Mouse (Mus musculus) MEL (cell line): ENCODE results near the gene Nell1. TPM values are rescaled to one million over a fixed set of nuclear protein-coding genes. Genes with fewer than 3 reads are reported as not detected.

Experiments used
- DNase-seq: peaks from one replicate; pipeline ENCODE4 v3.0.0; 2011; ENCODE audit warnings: low read depth, low spot score
- H3K27ac ChIP-seq: 2 replicates; pipeline ENCODE4 v1.5.1; 2012; ENCODE audit warnings: low read depth, mild to moderate bottlenecking, control low read depth, low read length, moderate library complexity; ENCODE audit not compliant: control insufficient read depth
- H3K27me3 ChIP-seq, 2 experiments: fragments of 150-350 bp in 1 of 2; sonication (generic) in 1 of 2; 2 replicates each; pipeline ENCODE4 v1.6.1; 2012; ENCODE audit warnings: low read length in 2 of 2, mild to moderate bottlenecking in 2 of 2, improper control_type of control experiment in 1 of 2, moderate library complexity in 1 of 2; ENCODE audit not compliant: insufficient read depth in 2 of 2, control insufficient read depth in 1 of 2
- H3K36me3 ChIP-seq, 2 experiments: 2 replicates each; pipeline ENCODE4 v1.6.1; 2012 to 2014; ENCODE audit warnings: low read length in 2 of 2, improper control_type of control experiment in 1 of 2, inconsistent platforms in 1 of 2, mild to moderate bottlenecking in 1 of 2; ENCODE audit not compliant: insufficient read depth in 2 of 2, control insufficient read depth in 1 of 2
- H3K4me1 ChIP-seq, 2 experiments: fragments of 150-350 bp in 1 of 2; sonication (generic) in 1 of 2; 2 replicates each; pipeline ENCODE4 v1.6.1; 2012; ENCODE audit warnings: low read length in 2 of 2, improper control_type of control experiment in 1 of 2, mild to moderate bottlenecking in 1 of 2; ENCODE audit not compliant: insufficient read depth in 2 of 2, control insufficient read depth in 1 of 2
- H3K4me3 ChIP-seq, 2 experiments: fragments of 150-350 bp in 1 of 2; sonication (generic) in 1 of 2; 2 replicates each; pipeline ENCODE4 v1.5.1; 2012; ENCODE audit warnings: low read depth in 2 of 2, low read length in 2 of 2, mild to moderate bottlenecking in 2 of 2, moderate library complexity in 2 of 2, control low read depth in 1 of 2, improper control_type of control experiment in 1 of 2; ENCODE audit not compliant: control insufficient read depth in 1 of 2, insufficient read depth in 1 of 2
- H3K79me2 ChIP-seq: 2 replicates; pipeline ENCODE4 v1.6.1; 2012; ENCODE audit warnings: mild to moderate bottlenecking, low read length, moderate library complexity; ENCODE audit not compliant: control insufficient read depth, poor library complexity, insufficient read depth
- H3K9ac ChIP-seq: 2 replicates; pipeline ENCODE4 v1.6.1; 2012; ENCODE audit warnings: low read depth, mild to moderate bottlenecking, control low read depth, low read length, moderate library complexity; ENCODE audit not compliant: control insufficient read depth, poor library complexity, severe bottlenecking
- H3K9me3 ChIP-seq: fragments of 150-350 bp; sonication (generic); replicated peaks from 2 replicates; pipeline ENCODE4 v1.6.1; 2012; ENCODE audit warnings: mild to moderate bottlenecking, low read length, improper control_type of control experiment, moderate library complexity; ENCODE audit not compliant: insufficient read depth
- BHLHE40 ChIP-seq: IDR thresholded peaks from 2 replicates; pipeline ENCODE4 v1.6.1; 2012; ENCODE audit warnings: low read depth, mild to moderate bottlenecking, inconsistent platforms, low read length, improper control_type of control experiment, borderline replicate concordance
- CHD1 ChIP-seq: IDR thresholded peaks from 2 replicates; pipeline ENCODE4 v1.6.1; 2012; ENCODE audit warnings: low read depth, mild to moderate bottlenecking, inconsistent platforms, low read length, improper control_type of control experiment
- CHD2 ChIP-seq: IDR thresholded peaks from 2 replicates; pipeline ENCODE4 v1.6.1; 2011; ENCODE audit warnings: low read length, improper control_type of control experiment
- CTCF ChIP-seq, 3 experiments: IDR thresholded peaks in 2 of 3; conservative IDR thresholded peaks in 1 of 3; 2 replicates each; pipeline ENCODE4 v1.5.1; 2011 to 2012; ENCODE audit warnings: low read length in 3 of 3, low read depth in 2 of 3, mild to moderate bottlenecking in 2 of 3, improper control_type of control experiment in 1 of 3, inconsistent platforms in 1 of 3, mixed read lengths in 1 of 3, moderate library complexity in 1 of 3; ENCODE audit not compliant: control insufficient read depth in 1 of 3, insufficient read depth in 1 of 3, poor library complexity in 1 of 3, severe bottlenecking in 1 of 3
- ETS1 ChIP-seq: IDR thresholded peaks from 2 replicates; pipeline ENCODE4 v1.6.1; 2012; ENCODE audit warnings: low read depth, mild to moderate bottlenecking, inconsistent platforms, low read length, improper control_type of control experiment, moderate library complexity
- KAT2A ChIP-seq: conservative IDR thresholded peaks from 2 replicates; pipeline ENCODE4 v1.6.1; 2012; ENCODE audit warnings: low read depth, low read length, improper control_type of control experiment, inconsistent platforms
- MAZ ChIP-seq: IDR thresholded peaks from 2 replicates; pipeline ENCODE4 v1.6.1; 2012; ENCODE audit warnings: low read depth, mild to moderate bottlenecking, inconsistent platforms, low read length, improper control_type of control experiment
- MEF2A ChIP-seq: IDR thresholded peaks from 2 replicates; pipeline ENCODE4 v1.6.1; 2014; ENCODE audit warnings: low read depth, mild to moderate bottlenecking, inconsistent platforms, low read length, improper control_type of control experiment; ENCODE audit not compliant: poor library complexity, insufficient replicate concordance, severe bottlenecking; ENCODE audit errors: extremely low read depth
- MXI1 ChIP-seq: IDR thresholded peaks from 2 replicates; pipeline ENCODE4 v1.6.1; 2011; ENCODE audit warnings: mild to moderate bottlenecking, low read depth, low read length, improper control_type of control experiment
- MYC ChIP-seq: IDR thresholded peaks from 2 replicates; pipeline ENCODE4 v1.6.1; 2011; ENCODE audit warnings: low read depth, mild to moderate bottlenecking, low read length, improper control_type of control experiment, moderate library complexity
- NELFE ChIP-seq: IDR thresholded peaks from 2 replicates; pipeline ENCODE4 v1.6.1; 2011; ENCODE audit warnings: low read depth, low read length, improper control_type of control experiment
- POLR2AphosphoS2 ChIP-seq: IDR thresholded peaks from 2 replicates; pipeline ENCODE4 v1.6.1; 2011; ENCODE audit warnings: low read length, improper control_type of control experiment
- POLR2AphosphoS5 ChIP-seq: IDR thresholded peaks from 2 replicates; pipeline ENCODE4 v1.6.1; 2012; ENCODE audit warnings: low read depth, borderline replicate concordance, mild to moderate bottlenecking, inconsistent platforms, low read length, moderate library complexity, mixed read lengths
- RAD21 ChIP-seq: IDR thresholded peaks from 2 replicates; pipeline ENCODE4 v1.6.1; 2011; ENCODE audit warnings: mild to moderate bottlenecking, low read depth, low read length, improper control_type of control experiment
- RCOR1 ChIP-seq: IDR thresholded peaks from 2 replicates; pipeline ENCODE4 v1.6.1; 2012; ENCODE audit warnings: low read depth, mild to moderate bottlenecking, inconsistent platforms, low read length, improper control_type of control experiment
- SIN3A ChIP-seq: IDR thresholded peaks from 2 replicates; pipeline ENCODE4 v1.6.1; 2012; ENCODE audit warnings: low read length, improper control_type of control experiment, inconsistent platforms
- TAL1 ChIP-seq: IDR thresholded peaks from 2 replicates; pipeline ENCODE4 v1.6.1; 2012; ENCODE audit warnings: mild to moderate bottlenecking, inconsistent platforms, low read length, moderate library complexity, mixed read lengths
- ZKSCAN1 ChIP-seq: IDR thresholded peaks from 2 replicates; pipeline ENCODE4 v1.6.1; 2012; ENCODE audit warnings: low read depth, mild to moderate bottlenecking, inconsistent platforms, low read length, improper control_type of control experiment, moderate library complexity
- ZMIZ1 ChIP-seq: IDR thresholded peaks from 2 replicates; pipeline ENCODE4 v1.6.1; 2012; ENCODE audit warnings: low read depth, mild to moderate bottlenecking, inconsistent platforms, low read length, improper control_type of control experiment, moderate library complexity
- polyA plus RNA-seq, 2 experiments: library from polyadenylated mRNA; stranded (reverse) in 1 of 2; unstranded in 1 of 2; fragments of >175 nt in 1 of 2; fragments of >200 nt in 1 of 2; gene quantifications; 2 replicates each; pipeline versions ENCODE4 v1.2.1 to v1.2.4; 2012; ENCODE audit warnings: low replicate concordance in 2 of 2, low read depth in 1 of 2; ENCODE audit not compliant: insufficient read length in 2 of 2, insufficient read depth in 1 of 2, missing spikeins in 1 of 2
- total RNA-seq: library from RNA; depleted of rRNA; stranded (reverse); fragments of 300-350 nt; gene quantifications from 2 replicates; pipeline ENCODE4 v1.2.3, GENCODE M21; 2012

The Nell1 gene
- total and polyA plus RNA-seq, 3 experiments = not detected

DNA sequence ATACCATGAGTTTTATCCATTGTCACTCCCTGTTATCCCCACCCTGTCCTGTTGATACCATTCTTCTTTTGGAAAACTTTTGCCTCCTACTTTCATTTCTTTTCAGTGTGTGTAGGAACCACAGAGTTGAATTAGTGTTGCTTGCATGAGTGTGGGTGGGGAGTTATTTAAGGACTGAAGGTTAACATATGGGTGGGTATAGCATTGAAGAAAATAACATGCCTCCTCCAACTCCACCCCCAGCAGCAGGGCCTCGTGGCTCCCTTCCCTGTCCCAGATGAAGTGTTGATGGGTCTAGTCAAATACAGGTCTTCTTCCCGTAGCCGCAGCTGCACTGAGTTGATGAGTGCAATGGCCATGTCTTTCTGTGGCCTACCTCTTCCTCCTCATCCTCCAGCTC, 278.5 kb downstream of the Nell1 start:
- Histone ChIP-seq H3K27me3 (no peaks in the 10 kb centered on the region), H3K9ac (no peak overlapping the region), H3K79me2 (no peaks in the 10 kb centered on the region), H3K36me3 (no peaks in the 10 kb centered on the region), H3K27ac (no peak overlapping the region), H3K4me1 (no peaks in the 10 kb centered on the region), H3K9me3 (no peaks in the 10 kb centered on the region), H3K4me3 (no peak overlapping the region)
- no peak for DNase-seq
- TF ChIP-seq ZKSCAN1 = no peak
- no peak for TF ChIP-seq TAL1
- no peak for TF ChIP-seq MXI1
- no peak for TF ChIP-seq POLR2AphosphoS2
- TF ChIP-seq ZMIZ1 = no peak
- no peak for TF ChIP-seq MEF2A
- no peak for TF ChIP-seq CHD1
- TF ChIP-seq POLR2AphosphoS5 = no peak

DNA sequence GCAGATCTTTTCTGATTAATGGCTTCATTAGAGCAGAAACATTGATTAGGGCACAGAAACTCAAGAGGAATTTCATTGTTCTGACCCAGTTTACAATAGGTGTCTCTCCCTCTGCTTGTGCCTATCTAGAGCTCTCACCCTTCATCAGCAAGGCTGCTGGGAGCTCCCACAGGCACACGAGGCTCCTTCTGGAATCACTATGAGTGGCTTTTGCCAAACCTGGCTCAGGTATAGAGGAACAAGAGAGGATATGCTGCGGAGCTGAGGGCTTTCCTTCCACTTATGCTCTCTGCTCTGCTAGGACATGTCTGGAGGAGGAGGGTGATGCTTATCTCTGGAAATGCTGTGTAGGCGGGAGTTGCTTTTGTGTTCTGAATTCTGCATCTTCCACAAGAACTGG, 285.4 kb downstream of the Nell1 start:
- no peaks in the 10 kb centered on the region for H3K79me2 ChIP-seq
- no peak overlapping the region for H3K4me3 ChIP-seq
- H3K36me3 ChIP-seq = no peaks in the 10 kb centered on the region
- no peaks in the 10 kb centered on the region for H3K9me3 ChIP-seq
- no peak for TF ChIP-seq CHD2
- no peak for TF ChIP-seq MYC
- TF ChIP-seq ETS1 = no peak
- no peak for TF ChIP-seq RAD21
- TF ChIP-seq RCOR1 = no peak
- no peak for DNase-seq
- H3K9ac ChIP-seq = no peak overlapping the region
- no peak overlapping the region for H3K27ac ChIP-seq
- no peaks in the 10 kb centered on the region for H3K27me3 ChIP-seq
- no peaks in the 10 kb centered on the region for H3K4me1 ChIP-seq

DNA sequence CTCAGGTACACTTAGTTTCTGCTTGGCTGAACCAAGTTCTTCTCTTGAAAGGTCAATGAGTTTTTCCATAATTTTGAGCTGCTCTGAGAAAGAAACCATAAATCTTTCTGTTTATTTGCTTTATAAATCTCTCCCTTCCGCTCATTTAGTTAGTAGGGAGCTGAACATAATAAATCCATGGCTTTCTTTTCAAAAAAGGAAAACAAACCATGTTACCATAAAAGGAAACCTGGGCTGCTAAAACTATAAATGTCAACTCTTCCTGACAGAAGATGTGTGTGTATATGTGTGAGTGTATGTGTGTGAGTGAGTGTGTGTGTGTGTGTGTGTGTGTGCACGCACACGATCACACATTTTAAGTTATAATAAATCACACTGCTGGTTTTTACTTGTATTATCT, 320.8 kb downstream of the Nell1 start:
- Histone ChIP-seq H3K9ac (no peak overlapping the region), H3K79me2 (no peaks in the 10 kb centered on the region), H3K27me3 (no peaks in the 10 kb centered on the region), H3K9me3 (no peaks in the 10 kb centered on the region), H3K36me3 (no peaks in the 10 kb centered on the region), H3K4me1 (no peaks in the 10 kb centered on the region), H3K4me3 (no peak overlapping the region), H3K27ac (no peak overlapping the region)
- TF ChIP-seq ZMIZ1 = no peak
- no peak for TF ChIP-seq MEF2A
- TF ChIP-seq CTCF (IDR thresholded peaks at IDR 0.05 in 2 of 3, conservative IDR thresholded peaks at IDR 0.05 in 1 of 3; ENCODE audit: control insufficient read depth in 1 of 3, insufficient read depth in 1 of 3, low read depth in 2 of 3, low read length in 3 of 3, poor library complexity in 1 of 3, severe bottlenecking in 1 of 3) = no peak
- no peak for TF ChIP-seq MAZ
- TF ChIP-seq NELFE = no peak
- TF ChIP-seq KAT2A = no peak
- no peak for TF ChIP-seq SIN3A
- no peak for TF ChIP-seq BHLHE40
- DNase-seq = no peak
